Mouse (Mus musculus) midbrain, postnatal 0 days (tissue): ENCODE results near the gene Ptprg. TPM values are rescaled to one million over a fixed set of nuclear protein-coding genes. Genes with fewer than 3 reads are reported as not detected.

Experiments
- ATAC-seq: fragments of 200-750 bp; cut with Nextera tagmentation; 2 replicates; pipeline ENCODE4 v1.8.0; 2017; ENCODE audit warnings: moderate number of reproducible peaks, mild to moderate bottlenecking, moderate TSS enrichment, moderate library complexity; ENCODE audit not compliant: low FRiP score
- DNase-seq: peaks from one replicate; pipeline ENCODE4 v3.0.0-alpha.2; 2015; ENCODE audit warnings: low spot score
- H3K27ac ChIP-seq: fragments of 300-500 bp; sonication (generic); 2 replicates; pipeline ENCODE4 v1.5.1; 2014; ENCODE audit warnings: low read depth, mild to moderate bottlenecking, low read length, mixed read lengths
- H3K27me3 ChIP-seq: fragments of 300-500 bp; sonication (generic); 2 replicates; pipeline ENCODE4 v1.6.1; 2014; ENCODE audit warnings: low read length, control low read depth, mixed read lengths; ENCODE audit not compliant: insufficient read depth
- H3K36me3 ChIP-seq: fragments of 300-500 bp; sonication (generic); 2 replicates; pipeline ENCODE4 v1.6.1; 2014; ENCODE audit warnings: low read length, control low read depth, mixed read lengths; ENCODE audit not compliant: insufficient read depth
- H3K4me1 ChIP-seq: fragments of 300-500 bp; sonication (generic); 2 replicates; pipeline ENCODE4 v1.6.1; 2014; ENCODE audit warnings: mild to moderate bottlenecking, control low read depth, antibody characterized with exemption, low read length, mixed read lengths; ENCODE audit not compliant: insufficient read depth
- H3K4me2 ChIP-seq: fragments of 300-500 bp; sonication (generic); 2 replicates; pipeline ENCODE4 v1.6.1; 2014; ENCODE audit warnings: low read depth, mild to moderate bottlenecking, low read length, mixed read lengths; ENCODE audit not compliant: poor library complexity, severe bottlenecking
- H3K4me3 ChIP-seq: fragments of 300-500 bp; sonication (generic); 2 replicates; pipeline ENCODE4 v1.5.1; 2014; ENCODE audit warnings: low read depth, mild to moderate bottlenecking, low read length, moderate library complexity
- H3K9ac ChIP-seq: fragments of 300-500 bp; sonication (generic); replicated peaks from 2 replicates; pipeline ENCODE4 v1.6.1; 2014; ENCODE audit warnings: mild to moderate bottlenecking, low read length, moderate library complexity, mixed read lengths; ENCODE audit not compliant: poor library complexity, severe bottlenecking
- H3K9me3 ChIP-seq: fragments of 300-500 bp; sonication (generic); 2 replicates; pipeline ENCODE4 v1.6.1; 2016; ENCODE audit warnings: low read length, control low read depth
- CTCF ChIP-seq: IDR thresholded peaks from 2 replicates; pipeline ENCODE4 v1.5.1; 2016; ENCODE audit warnings: antibody characterized with exemption, mild to moderate bottlenecking
- WGBS: fragments of 180-500 bp; shearing (Covaris S2); extraction: QIAGEN DNeasy Blood & Tissue Kit; methylation state at CpG from one replicate; pipeline ENCODE4 v1.1.7; 2014; 5-methylcytosine and 5-hydroxymethylcytosine counted together
- polyA plus RNA-seq: library from polyadenylated mRNA; unstranded; fragments of >200 nt; fragmentation: Nextera tagmentation; extraction: Ambion mirVana; gene quantifications from 2 replicates; pipeline ENCODE4 v1.2.1, GENCODE M21; 2015
- total RNA-seq: library from RNA; depleted of rRNA; stranded (reverse); fragments of >200 nt; gene quantifications from 2 replicates; pipeline ENCODE4 v1.2.3, GENCODE M21; 2014

Gene Ptprg
- total and polyA plus RNA-seq, 2 experiments from 2014 or later: 25.7 to 84.9 TPM

- no peak overlapping the region for H3K9ac ChIP-seq
- no peak for TF ChIP-seq CTCF
- H3K36me3 ChIP-seq: no peaks in the 10 kb centered on the region
- H3K4me3 ChIP-seq: no peak overlapping the region
- peaks cover 8% of the 10 kb centered on the region; the same call in 1 of the 2 replicates for H3K4me1 ChIP-seq
- no peaks in the 10 kb centered on the region for H3K27me3 ChIP-seq
- no peaks in the 10 kb centered on the region for H3K9me3 ChIP-seq
- WGBS: 72% methylated on average over 2 of the region's 2 CpGs
- DNase-seq (peak; percentile 53), ATAC-seq (no peak)
- H3K27ac ChIP-seq: no peak overlapping the region
- H3K4me2 ChIP-seq: no peak overlapping the region
Observed at GRCm38 (mm10) chr14:11825551-11825950, 272.2 kb downstream of the Ptprg start.

GRCm38 (mm10) chr14:11828086-11828485 is 274.8 kb downstream of the Ptprg start:
- WGBS: 59% methylated on average over 4 of the region's 4 CpGs
- Histone ChIP-seq H3K27me3 (no peaks in the 10 kb centered on the region), H3K9me3 (no peaks in the 10 kb centered on the region), H3K4me2 (no peak overlapping the region), H3K4me3 (no peak overlapping the region), H3K36me3 (no peaks in the 10 kb centered on the region), H3K4me1 (peaks cover under 1% of the 10 kb centered on the region; the same call in 1 of the 2 replicates), H3K9ac (no peak overlapping the region), H3K27ac (no peak overlapping the region)
- ATAC-seq (no peak), DNase-seq (no peak)
- no peak for TF ChIP-seq CTCF

- Histone ChIP-seq H3K4me1 (no peaks in the 10 kb centered on the region), H3K4me2 (no peak overlapping the region), H3K27me3 (no peaks in the 10 kb centered on the region), H3K9ac (no peak overlapping the region), H3K9me3 (no peaks in the 10 kb centered on the region), H3K4me3 (no peak overlapping the region), H3K36me3 (no peaks in the 10 kb centered on the region), H3K27ac (no peak overlapping the region)
- TF ChIP-seq CTCF: no peak
- WGBS: 99% methylated on average over 3 of the region's 3 CpGs
- no peak for ATAC-seq
- DNase-seq: no peak
Observed at GRCm38 (mm10) chr14:11833678-11834077, 280.3 kb downstream of the Ptprg start.

- Histone ChIP-seq H3K4me1 (no peaks in the 10 kb centered on the region), H3K9me3 (no peaks in the 10 kb centered on the region), H3K27me3 (no peaks in the 10 kb centered on the region), H3K9ac (no peak overlapping the region), H3K4me3 (no peak overlapping the region), H3K4me2 (no peak overlapping the region), H3K27ac (no peak overlapping the region), H3K36me3 (no peaks in the 10 kb centered on the region)
- DNase-seq (no peak), ATAC-seq (no peak)
- WGBS: 77% methylated on average over 12 of the region's 12 CpGs
- no peak for TF ChIP-seq CTCF
Observed at GRCm38 (mm10) chr14:11835706-11836445, 282.5 kb downstream of the Ptprg start.

DNA sequence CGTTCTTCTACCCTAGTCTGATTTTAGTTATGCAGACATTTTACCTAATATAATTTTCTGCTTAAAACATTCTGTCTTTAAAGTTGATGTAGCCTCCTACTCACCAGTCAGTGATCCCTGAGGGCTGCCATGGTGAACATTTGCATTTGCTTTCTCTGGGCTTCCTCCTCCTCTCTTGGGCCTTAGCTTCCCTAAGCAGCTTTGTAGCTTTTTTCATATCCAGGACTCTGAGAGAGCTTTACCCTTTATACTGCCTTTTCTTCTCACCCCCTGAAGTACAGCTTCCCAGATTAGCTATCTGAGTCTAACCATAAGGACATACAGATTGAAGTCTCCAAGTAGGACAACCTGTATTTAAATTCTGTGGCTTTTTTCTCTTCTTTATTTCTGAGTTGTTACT is 284.4 kb downstream of the Ptprg start:
- DNase-seq (no peak), ATAC-seq (no peak)
- no peak overlapping the region for H3K9ac ChIP-seq
- H3K27ac ChIP-seq: no peak overlapping the region
- no peaks in the 10 kb centered on the region for H3K36me3 ChIP-seq
- H3K4me3 ChIP-seq: no peak overlapping the region
- H3K27me3 ChIP-seq: no peaks in the 10 kb centered on the region
- 68% methylated on average over 1 of the region's 1 CpGs for WGBS
- no peak overlapping the region for H3K4me2 ChIP-seq
- H3K4me1 ChIP-seq: no peaks in the 10 kb centered on the region
- H3K9me3 ChIP-seq: no peaks in the 10 kb centered on the region
- TF ChIP-seq CTCF: no peak

DNA sequence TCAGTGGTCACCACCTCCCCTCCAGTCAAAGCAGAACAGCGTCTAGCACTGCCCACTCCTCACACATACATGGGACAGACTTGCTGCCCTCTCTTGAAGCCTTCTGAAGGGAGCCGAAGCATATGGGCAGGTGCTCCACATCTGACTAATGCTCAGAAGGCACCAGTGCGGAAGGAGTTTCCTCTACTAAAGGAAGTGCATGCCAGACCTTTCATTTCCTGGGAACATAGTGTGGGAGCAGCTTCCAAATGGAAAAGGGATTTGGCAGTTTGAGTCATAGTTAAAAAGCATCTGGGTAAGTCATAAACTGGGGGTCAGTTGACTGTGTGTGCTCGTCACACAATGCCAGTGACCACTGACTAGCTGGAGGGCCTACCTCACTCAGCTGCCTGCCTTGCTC is 288.3 kb downstream of the Ptprg start:
- Histone ChIP-seq H3K4me1 (no peaks in the 10 kb centered on the region), H3K27me3 (no peaks in the 10 kb centered on the region), H3K4me3 (no peak overlapping the region), H3K9ac (no peak overlapping the region), H3K27ac (no peak overlapping the region), H3K36me3 (no peaks in the 10 kb centered on the region), H3K4me2 (no peak overlapping the region), H3K9me3 (no peaks in the 10 kb centered on the region)
- ATAC-seq (no peak), DNase-seq (no peak)
- WGBS: 85% methylated on average over 4 of the region's 4 CpGs
- TF ChIP-seq CTCF: no peak
